Mouse (Mus musculus): ENCODE results near the gene Sulf2. TPM values are rescaled to one million over a fixed set of nuclear protein-coding genes. Genes with fewer than 3 reads are reported as not detected.

The Sulf2 gene
- polyA plus RNA-seq, 1 experiment from 2014 or later: 118 TPM

DNA sequence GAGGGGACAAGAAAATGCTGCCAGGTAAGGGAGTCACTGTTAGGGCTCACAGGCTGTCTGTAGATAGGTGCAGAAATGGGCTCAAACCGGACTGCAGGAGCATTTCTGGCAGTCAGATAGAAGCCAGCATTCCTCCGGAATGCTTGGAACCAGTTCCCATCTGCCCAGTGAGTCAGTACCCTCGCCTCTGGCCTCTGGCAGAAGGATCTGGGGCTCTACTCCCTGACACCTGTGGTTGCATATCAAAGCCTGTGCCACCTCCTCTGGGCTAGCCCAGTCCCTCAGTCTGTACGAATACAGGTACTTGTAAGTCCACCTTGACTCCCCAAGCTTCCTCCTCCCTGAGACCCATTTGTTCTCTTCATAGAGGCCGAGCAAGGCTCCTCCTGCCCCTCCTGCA lies 17.7 kb upstream of the Sulf2 start:
- no peak for ATAC-seq (ENCODE audit: low FRiP score)
- peaks cover 22% of the 10 kb centered on the region; the same call in 1 of the 2 replicates for H3K27me3 ChIP-seq (replicated peaks)
- WGBS: 81% methylated on average over 5 of the region's 5 CpGs
- H3K4me2 ChIP-seq: no peak overlapping the region
- H3K4me1 ChIP-seq: peaks cover 44% of the 10 kb centered on the region
- no peak overlapping the region for H3K27ac ChIP-seq (replicated peaks)
- no peaks in the 10 kb centered on the region for H3K36me3 ChIP-seq
- H3K4me3 ChIP-seq (replicated peaks): no peak overlapping the region
- H3K9me3 ChIP-seq (replicated peaks): no peaks in the 10 kb centered on the region
- no peak overlapping the region for H3K9ac ChIP-seq (replicated peaks)

DNA sequence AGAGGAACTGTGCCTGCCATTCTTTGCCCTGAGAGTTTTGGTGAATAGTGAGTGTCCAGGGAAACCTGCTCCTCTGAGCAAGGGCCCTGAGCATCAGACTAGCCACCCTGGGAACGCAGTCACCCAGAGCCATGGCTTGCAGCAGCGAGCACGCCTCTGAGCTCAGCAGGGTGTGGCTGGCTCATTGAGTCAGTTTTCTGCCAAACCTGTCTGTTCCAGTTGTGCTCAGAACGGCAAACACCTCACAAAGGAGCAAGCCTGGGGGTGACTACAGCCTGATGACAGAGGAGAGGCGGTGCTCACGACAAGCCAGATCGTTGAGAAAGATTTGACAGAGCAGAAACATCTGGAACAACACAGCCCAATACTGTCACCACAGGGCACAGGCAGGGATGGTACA lies 14.7 kb upstream of the Sulf2 start:
- ATAC-seq (ENCODE audit: low FRiP score): no peak
- Histone ChIP-seq H3K27ac (replicated peaks) (no peak overlapping the region), H3K4me1 (peaks cover 30% of the 10 kb centered on the region), H3K4me2 (no peak overlapping the region), H3K36me3 (no peaks in the 10 kb centered on the region), H3K4me3 (replicated peaks) (no peak overlapping the region), H3K9ac (replicated peaks) (no peak overlapping the region), H3K27me3 (replicated peaks) (peaks cover 22% of the 10 kb centered on the region; the same call in 1 of the 2 replicates), H3K9me3 (replicated peaks) (no peaks in the 10 kb centered on the region)
- 45% methylated on average over 7 of the region's 7 CpGs for WGBS

DNA sequence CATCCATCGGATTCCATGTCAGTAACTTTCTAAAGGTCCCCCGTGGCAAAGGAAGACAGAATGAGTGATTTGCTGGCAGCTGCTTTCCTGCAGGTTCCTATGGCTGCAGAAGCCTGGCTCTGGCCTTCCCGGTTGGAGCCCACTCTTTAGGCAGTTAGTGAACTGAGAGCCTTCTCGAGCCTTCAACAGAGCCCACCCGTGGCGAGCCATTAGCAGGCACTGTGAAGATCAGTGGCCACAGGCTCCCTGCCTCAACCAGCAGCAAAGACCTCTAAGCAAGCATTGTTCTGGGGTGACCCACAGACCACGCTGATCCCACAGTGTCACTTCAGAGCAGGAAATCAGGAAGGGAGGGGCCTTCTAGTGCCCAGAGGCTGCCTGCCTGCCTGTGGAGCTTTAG lies 13.4 kb upstream of the Sulf2 start:
- no peaks in the 10 kb centered on the region for H3K9me3 ChIP-seq (replicated peaks)
- WGBS: 20% methylated on average over 7 of the region's 7 CpGs
- H3K27ac ChIP-seq (replicated peaks): no peak overlapping the region
- peaks cover 17% of the 10 kb centered on the region; the same call in 1 of the 2 replicates for H3K27me3 ChIP-seq (replicated peaks)
- no peak overlapping the region for H3K9ac ChIP-seq (replicated peaks)
- no peak overlapping the region for H3K4me2 ChIP-seq
- no peaks in the 10 kb centered on the region for H3K36me3 ChIP-seq
- peaks cover 25% of the 10 kb centered on the region for H3K4me1 ChIP-seq
- no peak overlapping the region for H3K4me3 ChIP-seq (replicated peaks)
- ATAC-seq (ENCODE audit: low FRiP score): no peak

DNA sequence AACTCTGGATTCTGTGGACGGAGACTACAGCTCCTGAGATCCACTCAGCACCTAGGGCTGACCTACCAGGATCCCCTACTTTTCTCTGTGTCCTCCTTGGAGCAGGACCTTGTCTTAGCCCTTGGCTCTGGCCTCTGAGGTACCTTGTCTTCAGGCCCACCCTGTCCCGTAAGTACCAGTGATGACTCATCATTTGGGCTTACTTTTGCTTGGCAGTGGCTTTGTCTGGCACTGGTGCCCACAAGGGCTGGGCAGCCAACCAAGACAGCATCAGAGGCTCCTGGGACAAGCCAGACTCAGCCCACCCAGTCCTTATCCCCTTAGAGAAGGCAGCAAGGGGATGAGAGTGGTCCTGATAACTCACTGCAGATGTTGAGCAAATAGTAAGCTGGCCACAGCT lies 11.9 kb upstream of the Sulf2 start:
- H3K4me2 ChIP-seq: no peak overlapping the region
- no peaks in the 10 kb centered on the region for H3K9me3 ChIP-seq (replicated peaks)
- H3K4me3 ChIP-seq (replicated peaks): no peak overlapping the region
- H3K36me3 ChIP-seq: no peaks in the 10 kb centered on the region
- 85% methylated on average over 2 of the region's 2 CpGs for WGBS
- H3K4me1 ChIP-seq: peaks cover 25% of the 10 kb centered on the region
- H3K9ac ChIP-seq (replicated peaks): no peak overlapping the region
- ATAC-seq (ENCODE audit: low FRiP score): no peak
- peaks cover 5% of the 10 kb centered on the region; the same call in 1 of the 2 replicates for H3K27me3 ChIP-seq (replicated peaks)
- H3K27ac ChIP-seq (replicated peaks): no peak overlapping the region

DNA sequence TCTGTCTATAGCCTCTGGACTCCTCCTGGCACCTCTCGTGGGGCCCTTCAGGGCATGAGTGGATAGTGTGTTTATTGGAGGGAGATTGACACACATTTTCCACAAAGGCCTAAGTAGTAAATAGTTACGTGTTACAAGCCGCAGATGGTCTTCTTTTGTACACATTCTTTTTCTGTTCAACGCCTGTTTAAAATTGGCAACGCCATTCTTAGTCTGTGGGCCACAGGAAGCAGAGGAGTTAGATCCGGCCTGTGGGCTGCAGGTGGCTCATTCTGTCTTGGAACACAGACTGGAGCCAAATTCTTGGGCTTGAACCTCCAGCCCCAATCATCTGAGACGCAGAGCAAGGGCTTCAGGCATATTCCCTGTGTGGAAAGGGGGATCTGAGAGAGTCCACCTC lies 9.9 kb upstream of the Sulf2 start:
- no peak for ATAC-seq (ENCODE audit: low FRiP score)
- no peak overlapping the region for H3K27ac ChIP-seq (replicated peaks)
- no peak overlapping the region for H3K4me3 ChIP-seq (replicated peaks)
- peaks cover 19% of the 10 kb centered on the region for H3K4me1 ChIP-seq
- H3K27me3 ChIP-seq (replicated peaks): no peaks in the 10 kb centered on the region; the same call in 1 of the 2 replicates
- H3K9ac ChIP-seq (replicated peaks): no peak overlapping the region
- H3K36me3 ChIP-seq: no peaks in the 10 kb centered on the region
- H3K9me3 ChIP-seq (replicated peaks): no peaks in the 10 kb centered on the region
- 36% methylated on average over 7 of the region's 7 CpGs for WGBS
- no peak overlapping the region for H3K4me2 ChIP-seq

DNA sequence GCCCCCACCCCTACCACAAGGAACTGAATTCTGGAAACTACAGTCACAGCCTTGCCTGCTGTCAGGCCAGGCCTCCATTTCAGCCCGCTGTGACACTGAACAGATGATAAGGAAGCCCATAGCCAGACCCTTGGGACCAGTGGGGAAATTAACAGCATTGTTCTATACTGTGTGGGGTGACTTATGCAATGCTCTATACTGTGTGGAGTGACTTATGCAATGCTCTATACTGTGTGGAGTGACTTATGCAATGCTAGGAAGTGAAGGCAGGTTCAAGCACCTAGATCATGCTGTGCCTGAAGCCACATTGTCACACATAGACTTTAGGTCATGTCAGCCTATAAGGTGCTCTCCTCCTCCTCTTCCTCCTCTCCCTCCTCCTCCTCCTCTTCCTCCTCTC lies 9.1 kb upstream of the Sulf2 start:
- H3K4me2 ChIP-seq: no peak overlapping the region
- H3K27ac ChIP-seq (replicated peaks): no peak overlapping the region
- no peaks in the 10 kb centered on the region for H3K36me3 ChIP-seq
- no peak for ATAC-seq (ENCODE audit: low FRiP score)
- no peaks in the 10 kb centered on the region; the same call in 1 of the 2 replicates for H3K27me3 ChIP-seq (replicated peaks)
- no peak overlapping the region for H3K4me3 ChIP-seq (replicated peaks)
- peaks cover 12% of the 10 kb centered on the region for H3K4me1 ChIP-seq
- H3K9ac ChIP-seq (replicated peaks): no peak overlapping the region
- WGBS: 78% methylated on average over 1 of the region's 1 CpGs
- H3K9me3 ChIP-seq (replicated peaks): no peaks in the 10 kb centered on the region

DNA sequence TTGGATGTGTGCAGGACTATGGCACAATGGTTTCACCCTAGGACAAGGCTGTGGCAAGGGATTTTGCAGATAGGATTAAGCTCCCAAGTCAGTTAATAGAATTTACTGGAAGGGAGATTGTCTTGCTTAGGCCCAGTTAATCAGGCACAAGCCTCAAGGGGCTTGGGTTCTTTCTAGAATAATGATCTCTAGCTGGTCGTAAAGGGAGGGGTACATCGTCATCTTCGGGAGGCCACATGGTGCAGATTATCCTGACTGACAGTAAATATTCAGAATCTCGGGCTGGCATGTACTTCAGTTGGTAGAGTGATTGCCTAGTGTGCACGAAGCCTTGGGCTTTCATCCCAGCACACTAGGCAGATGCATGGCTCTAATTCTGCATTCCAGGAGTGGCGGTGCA lies 8.5 kb upstream of the Sulf2 start:
- no peak for ATAC-seq (ENCODE audit: low FRiP score)
- H3K4me3 ChIP-seq (replicated peaks): no peak overlapping the region
- H3K9me3 ChIP-seq (replicated peaks): no peaks in the 10 kb centered on the region
- no peak overlapping the region for H3K27ac ChIP-seq (replicated peaks)
- H3K4me1 ChIP-seq: peaks cover 8% of the 10 kb centered on the region
- H3K9ac ChIP-seq (replicated peaks): no peak overlapping the region
- no peaks in the 10 kb centered on the region for H3K36me3 ChIP-seq
- H3K27me3 ChIP-seq (replicated peaks): no peaks in the 10 kb centered on the region; the same call in 1 of the 2 replicates
- WGBS: 47% methylated on average over 6 of the region's 6 CpGs
- no peak overlapping the region for H3K4me2 ChIP-seq

DNA sequence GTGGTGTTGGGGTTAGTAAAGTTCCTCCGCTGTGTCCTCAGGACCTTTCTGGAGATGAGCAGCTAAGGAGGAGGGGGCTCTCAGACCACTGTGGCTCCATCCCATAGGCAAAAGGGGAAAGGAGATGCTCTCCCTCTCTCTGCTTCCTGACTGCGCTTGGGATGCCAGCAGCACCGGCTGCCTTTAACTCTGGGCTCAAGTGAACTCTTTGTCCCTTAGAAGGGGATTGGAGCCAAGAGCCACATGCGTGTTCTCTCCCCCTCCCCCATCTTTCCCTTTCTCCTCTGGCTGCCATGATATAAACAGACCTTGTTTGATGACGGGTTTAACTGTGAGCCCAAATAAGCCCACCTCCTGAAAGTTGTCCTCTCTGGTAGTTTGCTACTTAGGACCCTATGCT lies 7.8 kb upstream of the Sulf2 start:
- peaks cover 4% of the 10 kb centered on the region; the same call in 1 of the 2 replicates for H3K4me1 ChIP-seq
- no peaks in the 10 kb centered on the region for H3K36me3 ChIP-seq
- H3K9me3 ChIP-seq (replicated peaks): no peaks in the 10 kb centered on the region
- ATAC-seq (ENCODE audit: low FRiP score): no peak
- WGBS: 67% methylated on average over 5 of the region's 5 CpGs
- no peaks in the 10 kb centered on the region; the same call in 1 of the 2 replicates for H3K27me3 ChIP-seq (replicated peaks)
- H3K27ac ChIP-seq (replicated peaks): no peak overlapping the region
- no peak overlapping the region for H3K4me3 ChIP-seq (replicated peaks)
- no peak overlapping the region for H3K9ac ChIP-seq (replicated peaks)
- no peak overlapping the region for H3K4me2 ChIP-seq

DNA sequence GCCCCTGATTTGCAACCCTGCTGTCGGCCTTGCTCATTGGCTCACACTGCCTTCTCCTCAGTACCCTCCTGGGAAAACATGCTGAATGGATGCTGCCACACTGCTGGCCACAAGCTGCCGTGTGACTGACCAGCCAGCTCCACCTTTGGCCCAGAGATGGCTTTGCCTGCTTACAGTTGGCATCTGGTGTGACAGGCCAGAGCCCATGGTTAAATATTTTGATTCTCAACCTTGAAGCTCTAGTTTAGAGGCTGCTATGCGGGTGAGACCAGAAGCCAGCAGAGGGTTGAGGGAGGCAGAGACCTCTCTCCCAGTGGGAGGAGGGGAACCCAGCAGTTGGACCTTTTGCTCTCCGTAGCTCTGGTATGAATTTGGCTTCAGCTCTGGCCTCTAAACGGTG lies 6.7 kb upstream of the Sulf2 start:
- Histone ChIP-seq H3K27ac (replicated peaks) (no peak overlapping the region), H3K4me3 (replicated peaks) (no peak overlapping the region), H3K27me3 (replicated peaks) (no peaks in the 10 kb centered on the region; the same call in 1 of the 2 replicates), H3K36me3 (no peaks in the 10 kb centered on the region), H3K9me3 (replicated peaks) (no peaks in the 10 kb centered on the region), H3K9ac (replicated peaks) (no peak overlapping the region), H3K4me2 (no peak overlapping the region), H3K4me1 (peaks cover 10% of the 10 kb centered on the region; the same call in 1 of the 2 replicates)
- ATAC-seq (ENCODE audit: low FRiP score): no peak
- WGBS: 74% methylated on average over 5 of the region's 5 CpGs

DNA sequence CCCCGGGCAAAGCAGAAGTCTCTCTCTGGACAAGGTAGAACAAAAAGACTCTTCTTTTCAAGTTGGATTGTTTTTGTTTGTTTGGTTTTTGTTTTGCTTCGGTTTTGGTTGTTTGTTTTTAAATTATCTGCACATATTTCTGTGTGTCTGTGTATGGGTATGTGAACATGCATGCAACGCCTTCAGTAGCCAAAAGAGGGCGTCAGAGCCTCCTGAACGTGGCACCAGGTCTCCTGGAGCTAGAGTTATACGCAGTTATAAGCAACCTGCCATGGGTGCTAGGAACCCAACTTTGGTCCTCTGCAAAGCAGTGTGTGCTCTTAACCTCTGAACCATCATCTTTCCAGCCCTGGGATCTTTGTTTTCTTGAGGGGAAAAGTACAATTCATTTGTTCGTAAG lies 3.8 kb upstream of the Sulf2 start:
- H3K27me3 ChIP-seq (replicated peaks): no peaks in the 10 kb centered on the region
- no peaks in the 10 kb centered on the region for H3K36me3 ChIP-seq
- no peak overlapping the region for H3K4me3 ChIP-seq (replicated peaks)
- H3K9me3 ChIP-seq (replicated peaks): no peaks in the 10 kb centered on the region
- ATAC-seq (ENCODE audit: low FRiP score): no peak
- H3K27ac ChIP-seq (replicated peaks): no peak overlapping the region
- H3K4me2 ChIP-seq: no peak overlapping the region
- H3K4me1 ChIP-seq: peaks cover 23% of the 10 kb centered on the region
- 93% methylated on average over 7 of the region's 7 CpGs for WGBS
- H3K9ac ChIP-seq (replicated peaks): no peak overlapping the region

DNA sequence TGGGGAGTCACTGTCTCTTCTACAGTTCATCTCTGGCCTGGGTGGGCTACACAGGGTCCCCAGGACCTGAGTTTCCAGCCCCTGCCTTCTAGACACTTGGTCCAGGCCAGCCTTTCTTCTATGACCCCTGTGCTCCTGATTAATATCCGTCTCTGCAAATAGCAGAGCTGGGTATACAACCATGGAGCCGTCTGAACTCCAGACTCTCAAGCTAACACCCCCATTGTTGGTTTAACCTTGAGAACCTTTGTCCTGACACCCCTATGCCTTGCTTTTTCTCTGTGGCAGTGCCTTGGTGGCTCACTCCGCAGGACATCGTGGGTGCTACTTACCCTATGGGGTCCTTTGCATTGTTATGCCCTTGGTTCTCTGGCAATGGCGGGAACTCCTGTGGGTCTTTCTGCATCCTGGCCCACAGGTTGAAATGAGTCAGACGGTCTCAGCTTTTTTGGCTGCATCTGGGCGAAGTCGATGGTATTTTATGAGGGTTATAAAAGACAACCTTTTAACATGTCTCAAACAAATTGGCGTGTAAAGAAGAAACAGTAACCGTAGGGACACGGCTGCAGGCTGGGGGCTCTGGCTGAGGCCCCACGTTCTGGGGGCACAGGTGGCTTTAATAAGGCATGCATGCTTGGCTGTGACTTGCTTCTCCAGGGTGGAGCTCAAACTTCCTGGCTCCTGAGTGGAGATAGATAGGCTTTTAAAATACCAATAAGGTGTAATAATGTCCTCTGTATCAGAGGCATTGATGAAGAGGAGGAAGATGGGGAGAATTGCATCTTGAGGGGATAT lies 2.5 kb upstream of the Sulf2 start:
- H3K27ac ChIP-seq (replicated peaks): no peak overlapping the region
- H3K27me3 ChIP-seq (replicated peaks): no peaks in the 10 kb centered on the region
- H3K4me2 ChIP-seq: no peak overlapping the region
- WGBS: 49% methylated on average over 12 of the region's 12 CpGs
- no peak for ATAC-seq (ENCODE audit: low FRiP score)
- H3K9ac ChIP-seq (replicated peaks): no peak overlapping the region
- H3K4me3 ChIP-seq (replicated peaks): no peak overlapping the region
- H3K4me1 ChIP-seq: peaks cover 35% of the 10 kb centered on the region
- H3K36me3 ChIP-seq: no peaks in the 10 kb centered on the region
- no peaks in the 10 kb centered on the region for H3K9me3 ChIP-seq (replicated peaks)

DNA sequence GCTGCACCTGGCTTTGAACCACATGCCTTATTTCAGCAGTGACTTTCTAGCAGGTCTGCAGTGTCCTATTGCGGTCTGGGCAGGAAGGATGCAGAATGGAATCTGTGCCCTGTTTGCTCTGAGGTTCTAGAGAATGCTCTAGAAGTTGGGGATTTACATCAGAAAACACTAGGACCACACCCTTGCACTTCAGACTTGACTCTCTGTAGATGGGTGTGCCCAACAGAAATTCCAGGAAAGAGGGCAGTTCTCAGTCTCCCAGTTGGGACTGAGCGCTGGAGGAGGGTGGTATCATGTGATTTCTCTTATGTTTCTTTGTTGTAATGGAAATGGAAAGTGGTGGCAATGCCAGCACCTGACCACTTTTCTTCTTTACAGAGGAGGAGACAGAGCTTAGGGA lies 1.7 kb upstream of the Sulf2 start:
- Histone ChIP-seq H3K4me1 (peaks cover 43% of the 10 kb centered on the region), H3K9ac (replicated peaks) (no peak overlapping the region), H3K4me3 (replicated peaks) (no peak overlapping the region), H3K9me3 (replicated peaks) (no peaks in the 10 kb centered on the region), H3K27ac (replicated peaks) (no peak overlapping the region), H3K27me3 (replicated peaks) (no peaks in the 10 kb centered on the region), H3K4me2 (no peak overlapping the region), H3K36me3 (no peaks in the 10 kb centered on the region)
- no peak for ATAC-seq (ENCODE audit: low FRiP score)
- WGBS: 88% methylated on average over 2 of the region's 2 CpGs

All from neural tube, embryonic 15.5 days (tissue).